Mouse (Mus musculus) forebrain, embryonic 15.5 days (tissue): ENCODE data around the gene Hipk3. TPM values are rescaled to one million over a fixed set of nuclear protein-coding genes. Genes with fewer than 3 reads are reported as not detected.
A peak's percentile ranks its signal among the peaks of the same experiment; 100 is the strongest.

Experiments
- ATAC-seq: fragments of 200-750 bp; cut with Nextera tagmentation; replicated peaks from 2 replicates; pipeline ENCODE4 v1.8.0; 2017; ENCODE audit warnings: mild to moderate bottlenecking, moderate TSS enrichment, moderate library complexity
- H3K27ac ChIP-seq: fragments of 300-500 bp; sonication (generic); replicated peaks from 2 replicates; pipeline ENCODE4 v1.5.1; 2015; ENCODE audit warnings: mild to moderate bottlenecking, inconsistent platforms
- H3K27me3 ChIP-seq: fragments of 300-500 bp; sonication (generic); 2 replicates; pipeline ENCODE4 v1.6.1; 2015; ENCODE audit warnings: inconsistent platforms
- H3K36me3 ChIP-seq: fragments of 300-500 bp; sonication (generic); 2 replicates; pipeline ENCODE4 v1.6.1; 2015; ENCODE audit warnings: mild to moderate bottlenecking, inconsistent platforms
- H3K4me1 ChIP-seq: fragments of 300-500 bp; sonication (generic); 2 replicates; pipeline ENCODE4 v1.6.1; 2015; ENCODE audit warnings: inconsistent platforms
- H3K4me2 ChIP-seq: fragments of 300-500 bp; sonication (generic); replicated peaks from 2 replicates; pipeline ENCODE4 v1.6.1; 2015; ENCODE audit warnings: mild to moderate bottlenecking, inconsistent platforms
- H3K4me3 ChIP-seq: fragments of 300-500 bp; sonication (generic); 2 replicates; pipeline ENCODE4 v1.5.1; 2015; ENCODE audit warnings: mild to moderate bottlenecking, inconsistent platforms
- H3K9ac ChIP-seq: fragments of 300-500 bp; sonication (generic); replicated peaks from 2 replicates; pipeline ENCODE4 v1.6.1; 2015; ENCODE audit warnings: mild to moderate bottlenecking, inconsistent platforms
- H3K9me3 ChIP-seq: fragments of 300-500 bp; sonication (generic); 2 replicates; pipeline ENCODE4 v1.6.1; 2016; ENCODE audit warnings: inconsistent platforms
- WGBS: fragments of 180-500 bp; shearing (Covaris S2); methylation state at CpG from one replicate; pipeline ENCODE4 v1.1.7; 2015; ENCODE audit warnings: mixed read lengths; 5-methylcytosine and 5-hydroxymethylcytosine counted together
- polyA plus RNA-seq: library from polyadenylated mRNA; unstranded; fragments of >200 nt; fragmentation: Nextera tagmentation; extraction: Ambion mirVana; gene quantifications from 2 replicates; pipeline ENCODE4 v1.2.1, GENCODE M21; 2015

Hipk3 gene
- 6.4 and 6.6 TPM in 2 replicates for polyA plus RNA-seq

- WGBS, result under 1% methylated on average over 70 of the region's 98 CpGs
- ATAC-seq, result peak; percentile 94
- H3K27me3 ChIP-seq, result no peaks in the 10 kb centered on the region
- H3K36me3 ChIP-seq, result no peaks in the 10 kb centered on the region
- peak within 1 kb of the TSS; percentile 62 for H3K4me2 ChIP-seq
- peak within 1 kb of the TSS; percentile 93 for H3K9ac ChIP-seq
- H3K9me3 ChIP-seq, result no peaks in the 10 kb centered on the region
- H3K27ac ChIP-seq, result peak within 1 kb of the TSS; percentile 99
- H3K4me1 ChIP-seq, result peaks cover 21% of the 10 kb centered on the region
- peak within 1 kb of the TSS; percentile 75 for H3K4me3 ChIP-seq
These were observed at the start of gene Hipk3 for GRCm38 (mm10) chr2:104493951-104494800. Hipk3 (minus strand) TSS chr2:104494446.

DNA sequence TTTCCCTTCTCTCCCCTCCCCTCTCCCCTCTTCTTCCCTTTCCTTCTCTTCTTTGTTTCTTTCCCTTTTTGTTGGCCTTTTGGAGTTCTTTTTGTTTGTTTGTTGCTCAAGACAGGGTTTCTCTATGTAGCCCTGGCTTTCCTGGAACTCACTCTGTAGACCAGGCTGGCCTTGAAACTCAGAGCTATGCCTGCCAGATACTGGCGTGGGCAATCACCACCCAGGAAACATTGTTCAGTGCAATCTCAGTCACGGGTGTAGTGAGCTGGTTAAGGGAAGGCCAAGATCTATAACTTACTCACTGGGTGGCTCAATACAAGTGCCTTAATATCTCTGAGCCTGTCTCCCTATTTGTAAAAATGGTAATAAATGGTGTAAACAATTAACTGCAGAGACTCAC is 46.0 kb upstream of the Hipk3 start:
- Histone ChIP-seq H3K4me2 (no peak overlapping the region), H3K4me1 (no peaks in the 10 kb centered on the region), H3K27me3 (no peaks in the 10 kb centered on the region), H3K4me3 (no peak overlapping the region), H3K9ac (no peak overlapping the region), H3K9me3 (no peaks in the 10 kb centered on the region), H3K27ac (no peak overlapping the region), H3K36me3 (no peaks in the 10 kb centered on the region)
- WGBS, result 66% methylated on average over 2 of the region's 2 CpGs
- ATAC-seq, result no peak

DNA sequence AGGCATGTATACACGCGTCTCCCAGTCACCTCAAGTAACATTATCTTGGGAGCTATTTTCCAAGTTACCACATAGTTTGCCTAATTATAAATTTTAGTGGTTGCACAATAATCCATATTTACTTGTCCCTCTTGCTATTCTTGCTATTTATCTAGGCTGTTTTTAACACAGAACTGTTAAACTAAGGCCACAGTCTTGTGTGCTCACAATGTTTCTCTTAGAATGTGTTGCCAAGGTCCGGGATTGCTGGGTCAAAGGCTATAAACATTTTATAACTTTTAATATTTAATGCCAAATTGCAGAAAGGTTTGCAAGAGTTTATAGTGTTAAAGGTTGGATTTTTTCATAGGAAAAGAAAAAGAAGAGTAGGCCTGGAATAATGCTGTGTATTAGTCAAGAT is 40.5 kb upstream of the Hipk3 start:
- no peak for ATAC-seq
- Histone ChIP-seq H3K4me3 (no peak overlapping the region), H3K4me2 (no peak overlapping the region), H3K27me3 (no peaks in the 10 kb centered on the region), H3K4me1 (no peaks in the 10 kb centered on the region), H3K9ac (no peak overlapping the region), H3K9me3 (no peaks in the 10 kb centered on the region), H3K36me3 (no peaks in the 10 kb centered on the region), H3K27ac (no peak overlapping the region)
- 95% methylated on average over 3 of the region's 3 CpGs for WGBS

GRCm38 (mm10) chr2:104532548-104532947 is 38.3 kb upstream of the Hipk3 start:
- Histone ChIP-seq H3K27me3 (no peaks in the 10 kb centered on the region), H3K27ac (no peak overlapping the region), H3K9me3 (no peaks in the 10 kb centered on the region), H3K4me2 (no peak overlapping the region), H3K9ac (no peak overlapping the region), H3K4me1 (no peaks in the 10 kb centered on the region), H3K4me3 (no peak overlapping the region), H3K36me3 (no peaks in the 10 kb centered on the region)
- no peak for ATAC-seq
- 73% methylated on average over 1 of the region's 1 CpGs for WGBS

- no peaks in the 10 kb centered on the region for H3K9me3 ChIP-seq
- no peak for ATAC-seq
- H3K9ac ChIP-seq, result no peak overlapping the region
- no peak overlapping the region for H3K4me2 ChIP-seq
- 80% methylated on average over 3 of the region's 3 CpGs for WGBS
- no peaks in the 10 kb centered on the region for H3K36me3 ChIP-seq
- no peak overlapping the region for H3K4me3 ChIP-seq
- H3K27ac ChIP-seq, result no peak overlapping the region
- H3K27me3 ChIP-seq, result no peaks in the 10 kb centered on the region
- no peaks in the 10 kb centered on the region for H3K4me1 ChIP-seq
These were observed 32.3 kb upstream of the Hipk3 start for GRCm38 (mm10) chr2:104526559-104526958.

GRCm38 (mm10) chr2:104525506-104525905 is 31.3 kb upstream of the Hipk3 start:
- no peaks in the 10 kb centered on the region for H3K27me3 ChIP-seq
- no peak overlapping the region for H3K4me3 ChIP-seq
- WGBS, result 76% methylated on average over 5 of the region's 5 CpGs
- H3K4me2 ChIP-seq, result no peak overlapping the region
- no peaks in the 10 kb centered on the region for H3K4me1 ChIP-seq
- no peaks in the 10 kb centered on the region for H3K9me3 ChIP-seq
- no peak overlapping the region for H3K9ac ChIP-seq
- no peak overlapping the region for H3K27ac ChIP-seq
- no peak for ATAC-seq
- no peaks in the 10 kb centered on the region for H3K36me3 ChIP-seq

DNA sequence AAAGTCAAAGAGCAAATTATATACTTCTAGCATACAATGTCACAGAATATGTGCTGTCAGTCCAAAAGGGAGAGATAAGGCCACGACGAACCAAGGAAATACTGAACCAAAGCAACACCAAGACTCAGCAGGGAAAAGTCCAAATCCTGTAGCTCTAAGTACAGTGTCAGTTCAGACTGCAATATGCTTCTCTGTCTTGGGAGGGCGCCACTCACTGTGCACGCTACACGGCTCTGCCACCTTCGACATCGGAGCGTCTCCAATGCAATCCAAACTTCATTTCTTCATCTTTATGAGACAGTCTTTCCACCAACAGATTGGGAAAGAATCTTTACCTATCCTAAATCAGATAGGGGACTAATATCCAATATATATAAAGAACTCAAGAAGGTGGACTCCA is 17.4 kb upstream of the Hipk3 start:
- no peak overlapping the region for H3K9ac ChIP-seq
- no peak overlapping the region for H3K4me2 ChIP-seq
- H3K27me3 ChIP-seq, result no peaks in the 10 kb centered on the region
- no peak overlapping the region for H3K27ac ChIP-seq
- H3K4me3 ChIP-seq, result no peak overlapping the region
- no peak for ATAC-seq
- WGBS, result 83% methylated on average over 8 of the region's 8 CpGs
- no peaks in the 10 kb centered on the region for H3K9me3 ChIP-seq
- H3K36me3 ChIP-seq, result no peaks in the 10 kb centered on the region
- H3K4me1 ChIP-seq, result no peaks in the 10 kb centered on the region

GRCm38 (mm10) chr2:104502388-104502787 is 8.1 kb upstream of the Hipk3 start:
- no peak overlapping the region for H3K9ac ChIP-seq
- WGBS, result 41% methylated on average over 3 of the region's 3 CpGs
- ATAC-seq, result no peak
- no peaks in the 10 kb centered on the region for H3K4me1 ChIP-seq
- H3K36me3 ChIP-seq, result no peaks in the 10 kb centered on the region
- no peak overlapping the region for H3K4me2 ChIP-seq
- H3K4me3 ChIP-seq, result no peak overlapping the region
- no peaks in the 10 kb centered on the region for H3K27me3 ChIP-seq
- no peaks in the 10 kb centered on the region for H3K9me3 ChIP-seq
- no peak overlapping the region for H3K27ac ChIP-seq

- Histone ChIP-seq H3K4me2 (no peak overlapping the region), H3K27ac (no peak overlapping the region), H3K27me3 (no peaks in the 10 kb centered on the region), H3K36me3 (no peaks in the 10 kb centered on the region), H3K9ac (no peak overlapping the region), H3K4me3 (no peak overlapping the region), H3K4me1 (no peaks in the 10 kb centered on the region), H3K9me3 (no peaks in the 10 kb centered on the region)
- no peak for ATAC-seq
- 96% methylated on average over 2 of the region's 2 CpGs for WGBS
These were observed 6.8 kb upstream of the Hipk3 start for GRCm38 (mm10) chr2:104501091-104501490.

GRCm38 (mm10) chr2:104497771-104498170 is 3.5 kb upstream of the Hipk3 start:
- no peak for ATAC-seq
- Histone ChIP-seq H3K4me1 (peaks cover 9% of the 10 kb centered on the region), H3K9me3 (no peaks in the 10 kb centered on the region), H3K27ac (no peak overlapping the region), H3K27me3 (no peaks in the 10 kb centered on the region), H3K9ac (no peak overlapping the region), H3K36me3 (no peaks in the 10 kb centered on the region), H3K4me2 (no peak overlapping the region), H3K4me3 (no peak overlapping the region)
- 52% methylated on average over 4 of the region's 4 CpGs for WGBS

- Histone ChIP-seq H3K4me1 (peaks cover 9% of the 10 kb centered on the region), H3K4me3 (no peak overlapping the region), H3K4me2 (no peak overlapping the region), H3K9me3 (no peaks in the 10 kb centered on the region), H3K27me3 (no peaks in the 10 kb centered on the region), H3K36me3 (no peaks in the 10 kb centered on the region), H3K9ac (no peak overlapping the region), H3K27ac (no peak overlapping the region)
- 93% methylated on average over 2 of the region's 2 CpGs for WGBS
- ATAC-seq, result no peak
These were observed 3.0 kb upstream of the Hipk3 start for GRCm38 (mm10) chr2:104497231-104497630.

DNA sequence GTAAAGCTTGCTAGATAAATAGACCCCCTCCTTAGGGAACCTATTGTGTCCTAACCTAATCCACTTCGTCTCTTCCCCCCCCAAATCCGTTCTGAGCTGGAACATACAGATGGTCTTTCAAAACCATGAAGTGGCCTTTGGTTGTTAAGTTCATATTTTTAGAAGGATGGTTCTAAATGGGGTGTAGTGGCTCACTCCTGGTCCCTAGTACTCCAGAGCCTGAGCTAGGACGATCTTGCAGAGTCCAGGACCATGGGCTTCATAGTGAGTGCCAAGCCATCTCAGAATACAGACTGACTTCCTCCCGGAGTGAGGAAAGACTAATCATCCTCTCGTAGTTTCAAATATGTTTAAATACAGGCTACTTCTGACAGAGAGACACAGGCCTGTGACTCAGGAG is 2.0 kb upstream of the Hipk3 start:
- H3K27ac ChIP-seq, result no peak overlapping the region
- no peak for ATAC-seq
- H3K4me1 ChIP-seq, result peaks cover 15% of the 10 kb centered on the region
- no peaks in the 10 kb centered on the region for H3K27me3 ChIP-seq
- no peak overlapping the region for H3K4me2 ChIP-seq
- H3K4me3 ChIP-seq, result no peak overlapping the region
- no peaks in the 10 kb centered on the region for H3K9me3 ChIP-seq
- WGBS, result 51% methylated on average over 5 of the region's 5 CpGs
- no peak overlapping the region for H3K9ac ChIP-seq
- no peaks in the 10 kb centered on the region for H3K36me3 ChIP-seq

DNA sequence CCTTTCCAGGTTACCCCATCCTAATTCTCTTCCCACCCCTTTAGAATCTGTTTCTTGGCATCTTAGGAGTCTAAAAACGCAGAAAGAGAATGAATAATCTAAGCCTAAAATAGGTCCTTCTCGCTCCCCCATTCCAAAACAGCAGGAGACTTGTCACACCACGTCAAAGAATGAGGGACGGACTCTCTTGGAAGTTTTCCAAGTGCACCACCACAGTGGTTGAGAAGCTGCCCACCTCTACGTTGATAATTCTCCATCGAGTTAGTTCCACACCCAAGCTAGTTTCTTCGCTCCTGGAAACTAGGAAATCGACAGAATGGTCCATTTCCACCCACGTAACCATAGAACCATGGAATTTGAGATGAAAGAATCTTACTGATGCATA is 547 bp upstream of the Hipk3 start:
- peak overlapping the region; percentile 75 for H3K4me3 ChIP-seq
- H3K4me1 ChIP-seq, result peaks cover 21% of the 10 kb centered on the region
- ATAC-seq, result no peak
- H3K27ac ChIP-seq, result peak overlapping the region; percentile 99
- peak overlapping the region; percentile 62 for H3K4me2 ChIP-seq
- WGBS, result 15% methylated on average over 9 of the region's 9 CpGs
- H3K9ac ChIP-seq, result peak overlapping the region; percentile 93
- no peaks in the 10 kb centered on the region for H3K27me3 ChIP-seq
- no peaks in the 10 kb centered on the region for H3K36me3 ChIP-seq
- no peaks in the 10 kb centered on the region for H3K9me3 ChIP-seq
